Mouse (Mus musculus) thymus, postnatal 0 days (tissue): ENCODE measurements around the gene Gatad2a. TPM values are rescaled to one million over a fixed set of nuclear protein-coding genes. Genes with fewer than 3 reads are reported as not detected.
"Not testable (repeated sequence)": the region's sequence is repeated elsewhere in the genome, so short reads cannot be mapped to it uniquely, and the experiment has no call there.

Source experiments
- DNase-seq: peaks from one replicate; pipeline ENCODE4 v3.0.0-alpha.2; 2015; ENCODE audit warnings: low spot score
- polyA plus RNA-seq: library from polyadenylated mRNA; unstranded; fragments of >200 nt; fragmentation: Nextera tagmentation; extraction: Ambion mirVana; gene quantifications from 2 replicates; pipeline ENCODE4 v1.2.1, GENCODE M21; 2015

Gatad2a gene
- polyA plus RNA-seq, result 60.6 and 60.8 TPM in 2 replicates

- peak; percentile 100 for DNase-seq
Measured at GRCm38 (mm10) chr8:69995776-69996588, at the start of gene Gatad2a. TSS of gene Gatad2a (minus strand) at chr8:69996384.

GRCm38 (mm10) chr8:70043996-70044395 is 47.8 kb upstream of the Gatad2a start:
- DNase-seq, result no peak

DNA sequence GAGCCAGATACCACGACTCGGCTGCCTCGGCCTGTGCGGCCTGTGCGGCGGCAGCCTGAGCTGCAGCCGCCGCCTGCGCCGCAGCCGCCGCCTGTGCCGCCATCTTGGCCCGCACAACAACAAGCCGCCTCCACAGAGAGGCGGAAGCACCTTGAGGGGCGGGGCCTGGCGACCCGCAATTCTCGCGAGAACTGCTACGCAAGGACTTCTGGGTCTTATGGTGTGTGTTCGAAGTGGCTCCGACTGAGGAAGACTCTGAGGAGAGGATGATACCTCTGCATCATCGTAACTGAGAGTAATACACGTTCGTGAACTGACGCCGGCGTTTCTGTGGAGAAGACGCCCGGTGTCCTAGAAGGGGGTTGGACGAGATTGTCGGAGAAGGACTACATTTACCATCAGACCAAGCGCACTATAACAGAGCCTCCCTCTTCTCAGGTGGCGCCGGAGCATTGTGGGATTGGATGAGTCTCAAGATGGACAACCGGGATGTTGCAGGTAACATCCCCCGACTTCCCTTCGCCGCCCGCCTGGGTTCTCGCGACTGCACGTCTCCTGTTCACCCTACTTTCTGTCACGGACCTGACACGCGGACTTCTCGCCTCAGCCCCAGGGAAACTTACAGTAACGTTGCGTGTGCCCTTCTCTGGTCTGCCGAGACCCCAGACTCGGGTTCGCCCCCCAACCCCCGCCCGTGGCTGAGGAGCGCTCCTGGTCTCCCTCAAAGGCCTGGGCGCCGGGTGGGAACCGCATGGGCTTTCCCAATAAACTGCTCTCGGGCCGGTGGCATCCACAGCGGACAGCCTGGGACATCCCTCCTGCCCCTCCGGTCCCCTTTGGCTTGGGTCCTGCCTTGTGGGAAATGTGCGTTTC is 46.6 kb upstream of the Gatad2a start, which contains the start of the genes Mau2 and Sugp1:
TSS of gene Mau2 (minus strand) at position 152 of the 873 bp plus-strand sequence.
TSS of gene Sugp1 (plus strand) at position 231 of the 873 bp plus-strand sequence.
- peak; percentile 98 for DNase-seq

DNA sequence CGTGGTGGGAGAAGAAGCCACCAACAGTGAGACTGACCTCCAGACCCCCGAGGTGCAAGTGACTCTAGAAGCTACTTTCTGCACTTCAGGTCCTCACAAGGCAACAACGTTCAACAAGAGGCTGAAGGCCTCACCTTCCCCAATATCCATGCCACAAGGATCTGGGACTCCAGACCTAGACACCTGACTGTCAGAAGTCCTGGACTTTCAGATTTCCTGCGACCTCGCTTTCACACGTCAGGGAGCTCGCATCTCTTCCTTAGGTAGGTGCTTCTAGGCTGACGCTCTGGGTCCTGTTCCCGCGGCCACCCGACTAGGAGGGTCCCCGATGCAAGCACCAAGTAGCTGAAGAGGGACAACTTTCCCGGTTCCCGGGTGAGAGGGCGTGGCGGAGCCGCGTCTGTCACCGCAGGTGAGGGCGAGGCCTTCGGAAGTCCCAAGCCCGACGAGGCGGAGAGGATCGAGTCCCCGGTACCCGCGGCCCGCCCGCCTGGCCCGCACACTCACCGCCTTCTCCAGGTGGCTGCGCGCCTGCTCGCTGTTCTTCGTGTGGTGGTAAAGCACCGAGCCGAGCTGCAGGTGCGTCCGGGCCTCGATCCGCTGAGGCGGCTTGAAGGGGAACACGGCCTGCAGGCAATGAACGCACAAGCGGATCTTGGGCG is 45.8 kb upstream of the Gatad2a start:
- peak; percentile 1 for DNase-seq

DNA sequence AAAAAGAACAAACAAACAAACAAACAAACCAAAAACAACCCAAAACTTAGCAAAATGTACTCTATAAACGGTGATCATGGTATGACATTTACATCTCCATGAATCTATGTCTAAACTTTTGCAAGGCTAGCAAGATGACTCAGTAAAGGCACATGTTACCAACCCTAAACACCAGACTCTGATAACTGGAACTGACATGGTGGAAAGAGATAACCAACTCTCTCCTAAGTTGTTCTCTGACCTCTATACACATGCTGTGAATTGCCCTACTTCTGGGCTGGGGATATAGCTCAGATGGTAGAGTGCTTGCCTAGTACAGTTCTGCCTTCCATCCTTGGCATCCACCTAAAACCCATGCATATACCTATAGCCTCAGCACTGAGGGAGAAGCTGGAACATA is 41.8 kb upstream of the Gatad2a start:
- DNase-seq, result no peak

- DNase-seq, result no peak
Measured at GRCm38 (mm10) chr8:70030255-70030654, 34.1 kb upstream of the Gatad2a start.

GRCm38 (mm10) chr8:70026151-70026550 is 30.0 kb upstream of the Gatad2a start:
- DNase-seq, result no peak

DNA sequence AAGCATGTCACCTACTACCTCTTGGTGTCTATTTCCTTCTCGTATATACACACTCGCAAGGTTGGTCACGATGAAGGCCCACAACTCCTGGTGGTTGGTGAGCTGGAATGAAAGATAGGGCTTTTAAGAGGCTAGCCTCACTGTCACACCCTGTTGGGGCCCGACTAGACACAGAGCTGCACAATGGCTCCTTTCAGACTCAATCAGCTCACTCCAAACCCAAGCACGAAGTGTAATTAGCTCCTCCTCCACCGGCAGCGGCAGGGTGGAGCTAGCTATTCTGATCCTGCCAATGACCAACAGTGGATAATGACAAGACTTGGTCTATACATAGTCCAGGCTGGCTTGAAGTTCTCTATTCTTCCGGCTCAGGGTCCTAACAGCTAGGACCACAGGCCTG is 27.4 kb upstream of the Gatad2a start:
- DNase-seq, result no peak

- DNase-seq, result no peak
Measured at GRCm38 (mm10) chr8:70015017-70015416, 18.8 kb upstream of the Gatad2a start.

DNA sequence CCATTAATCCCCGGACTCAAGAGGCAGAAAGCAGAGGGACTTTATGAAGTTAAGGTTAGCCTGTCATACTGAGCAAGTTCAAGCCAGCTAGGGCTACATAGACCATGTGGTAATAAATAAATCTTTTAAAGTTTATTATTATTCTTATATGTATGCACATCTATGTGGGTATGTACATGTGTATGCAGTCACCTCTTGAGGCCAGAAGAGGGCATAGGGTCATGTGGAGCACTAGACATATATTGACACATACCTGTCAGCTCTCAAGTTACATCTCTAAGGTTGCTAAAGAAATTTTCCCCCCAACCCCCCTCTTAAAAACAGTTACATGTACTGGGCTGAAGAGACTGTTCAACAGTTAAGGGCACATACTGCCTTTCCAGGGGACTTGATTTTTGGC is 16.6 kb upstream of the Gatad2a start:
- peak; percentile 18 for DNase-seq

GRCm38 (mm10) chr8:70012350-70012749 is 16.2 kb upstream of the Gatad2a start:
- DNase-seq, result no peak

- not testable (repeated sequence) for DNase-seq
Measured at GRCm38 (mm10) chr8:70010796-70011195, 14.6 kb upstream of the Gatad2a start.

- DNase-seq, result no peak
Measured at GRCm38 (mm10) chr8:70005178-70005577, 9.0 kb upstream of the Gatad2a start.

DNA sequence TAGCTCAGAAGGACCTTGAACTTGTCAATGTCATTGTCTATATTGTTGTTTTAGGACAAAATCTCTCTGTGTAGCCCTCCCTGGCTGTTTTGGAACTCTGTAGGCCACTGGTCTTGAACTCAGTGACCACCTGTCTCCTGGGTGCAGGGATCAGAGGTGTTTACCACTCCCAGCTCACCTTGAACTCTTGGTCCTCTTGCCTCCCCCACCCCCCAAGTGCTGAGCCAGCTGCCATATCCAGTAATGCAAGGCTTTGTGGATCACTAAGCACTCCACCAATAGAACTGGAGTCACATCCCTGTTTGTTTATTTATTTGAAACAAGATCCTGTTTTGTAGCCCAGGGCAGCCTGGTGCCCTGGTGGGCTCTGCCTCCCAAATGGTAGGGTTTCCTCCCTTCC is 8.2 kb upstream of the Gatad2a start:
- no peak for DNase-seq

DNA sequence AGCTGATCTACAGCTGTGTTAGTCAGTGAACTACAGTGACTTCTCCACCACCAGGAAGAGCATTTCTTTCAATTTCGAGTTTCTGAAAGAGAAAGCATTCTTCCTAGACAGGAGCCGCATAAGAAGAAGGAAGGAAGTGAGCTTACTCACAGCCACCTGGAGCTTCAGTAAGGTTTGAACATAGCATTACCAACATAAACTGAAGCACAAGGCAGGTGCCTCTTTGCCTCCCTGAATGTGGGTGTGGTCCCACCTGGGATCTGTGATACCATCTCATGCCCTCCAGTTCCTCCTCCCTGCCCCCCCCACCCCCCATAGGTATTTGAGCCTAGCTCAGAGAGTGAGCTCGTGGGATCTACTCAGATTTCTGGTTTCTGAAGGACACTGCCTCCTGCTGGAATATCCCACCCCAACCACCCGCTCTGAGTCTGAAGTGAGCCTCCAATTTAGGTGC is 7.0 kb upstream of the Gatad2a start:
- peak; percentile 65 for DNase-seq

- not testable (repeated sequence) for DNase-seq
Measured at GRCm38 (mm10) chr8:70001892-70002191, 5.7 kb upstream of the Gatad2a start.

GRCm38 (mm10) chr8:70001176-70001891 is 5.2 kb upstream of the Gatad2a start:
- peak; percentile 71 for DNase-seq

GRCm38 (mm10) chr8:70000226-70000625 is 4.0 kb upstream of the Gatad2a start:
- no peak for DNase-seq

DNA sequence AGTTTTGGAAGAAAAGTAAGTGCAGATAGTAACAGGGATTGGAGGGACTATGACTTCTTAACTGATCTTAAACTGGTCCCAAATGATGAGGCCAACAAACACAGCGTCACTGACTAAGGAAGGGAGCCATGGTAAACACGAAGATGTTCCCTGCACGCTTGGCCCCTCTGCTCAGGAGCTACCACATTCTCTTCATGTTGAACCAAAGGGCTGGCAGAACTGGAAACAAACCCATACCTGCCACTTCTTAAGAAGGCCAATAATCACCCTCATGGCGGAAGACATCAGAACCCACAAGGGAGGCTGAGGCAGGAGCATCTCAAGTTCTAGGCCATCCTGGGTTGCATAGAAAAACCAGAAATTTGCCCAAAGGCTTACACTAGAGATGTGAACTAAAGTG is 3.1 kb upstream of the Gatad2a start:
- no peak for DNase-seq

DNA sequence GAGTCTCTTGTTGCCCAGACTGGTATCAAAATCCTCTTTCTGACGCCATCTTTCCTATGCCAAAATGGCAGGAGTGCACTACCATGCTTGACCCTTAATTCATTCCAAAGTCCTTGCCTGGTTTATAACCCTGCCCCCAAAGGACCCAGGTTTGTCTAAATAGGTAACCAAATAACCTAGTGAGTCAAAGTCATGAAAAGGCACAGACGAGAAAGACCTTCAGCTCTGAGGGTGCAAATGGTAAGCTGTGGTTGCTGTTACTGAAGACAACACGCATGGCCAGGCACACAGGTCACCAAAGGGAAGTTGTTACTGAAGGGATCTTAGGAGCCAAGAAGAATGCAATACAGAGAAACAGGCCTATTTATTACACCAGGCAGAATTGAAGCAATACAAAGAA is 2.5 kb upstream of the Gatad2a start:
- no peak for DNase-seq
